Mouse (Mus musculus) thymus, adult 2 months (tissue): ENCODE measurements around the gene Ttyh2. TPM values are rescaled to one million over a fixed set of nuclear protein-coding genes. Genes with fewer than 3 reads are reported as not detected.

Experiments used
- DNase-seq: peaks from one replicate; pipeline ENCODE4 v3.0.0; 2021
- H3K27ac ChIP-seq: fragments of 200-500 bp; 2 replicates; pipeline ENCODE4 v1.5.1; 2012; ENCODE audit warnings: low read length, control low read depth; ENCODE audit not compliant: control insufficient read depth, insufficient read depth
- H3K27me3 ChIP-seq: fragments of 200-500 bp; 2 replicates; pipeline ENCODE4 v1.6.1; 2012; ENCODE audit warnings: mild to moderate bottlenecking, low read length, moderate library complexity, mixed read lengths; ENCODE audit not compliant: control insufficient read depth, insufficient read depth
- H3K36me3 ChIP-seq: fragments of 200-500 bp; 2 replicates; pipeline ENCODE4 v1.6.1; 2012; ENCODE audit warnings: mild to moderate bottlenecking, low read length, moderate library complexity; ENCODE audit not compliant: control insufficient read depth, insufficient read depth
- H3K4me1 ChIP-seq: fragments of 200-500 bp; replicated peaks from 2 replicates; pipeline ENCODE4 v1.6.1; 2012; ENCODE audit warnings: low read length; ENCODE audit not compliant: control insufficient read depth, insufficient read depth
- H3K4me3 ChIP-seq: fragments of 200-500 bp; 2 replicates; pipeline ENCODE4 v1.5.1; 2012; ENCODE audit warnings: mild to moderate bottlenecking, low read length, control low read depth, moderate library complexity; ENCODE audit not compliant: control insufficient read depth, insufficient read depth
- CTCF ChIP-seq: fragments of 200-500 bp; IDR thresholded peaks from 2 replicates; pipeline ENCODE4 v1.5.1; 2012; ENCODE audit warnings: mild to moderate bottlenecking, control low read depth, low read length, moderate library complexity, borderline replicate concordance; ENCODE audit not compliant: control insufficient read depth, poor library complexity, insufficient read depth; ENCODE audit errors: extremely low read depth
- POLR2A ChIP-seq: fragments of 200-500 bp; IDR thresholded peaks from 2 replicates; pipeline ENCODE4 v1.6.1; 2012; ENCODE audit warnings: mild to moderate bottlenecking, low read length, control low read depth, moderate library complexity; ENCODE audit not compliant: control insufficient read depth, poor library complexity, insufficient read depth; ENCODE audit errors: extremely low read depth
- WGBS: fragments of 180-500 bp; shearing (Covaris S2); methylation state at CpG from one replicate; pipeline ENCODE4 v1.1.7; 2018; 5-methylcytosine and 5-hydroxymethylcytosine counted together
- polyA plus RNA-seq: library from polyadenylated mRNA; depleted of rRNA; stranded (reverse); fragments of >200 nt; gene quantifications from 2 replicates; pipeline ENCODE4 v1.2.3, GENCODE M21; 2012

Ttyh2 gene
- polyA plus RNA-seq, 1 experiment, result 17.3 TPM

- no peak overlapping the region for H3K4me3 ChIP-seq
- peak; percentile 81 for DNase-seq
- H3K36me3 ChIP-seq, result no peaks in the 10 kb centered on the region
- no peak for TF ChIP-seq POLR2A
- TF ChIP-seq CTCF, result peak; percentile 65; the same call in 1 of the 2 replicates
- 1% methylated on average over 6 of the region's 6 CpGs for WGBS
- H3K4me1 ChIP-seq, result peaks cover 8% of the 10 kb centered on the region
- H3K27me3 ChIP-seq, result no peaks in the 10 kb centered on the region
- no peak overlapping the region for H3K27ac ChIP-seq
These were observed 38.9 kb upstream of the Ttyh2 start for GRCm38 (mm10) chr11:114636292-114636691.

GRCm38 (mm10) chr11:114636727-114637505 is 38.3 kb upstream of the Ttyh2 start:
- no peak for DNase-seq
- 72% methylated on average over 35 of the region's 35 CpGs for WGBS
- no peaks in the 10 kb centered on the region for H3K27me3 ChIP-seq
- H3K27ac ChIP-seq, result no peak overlapping the region
- no peak overlapping the region for H3K4me3 ChIP-seq
- no peaks in the 10 kb centered on the region for H3K36me3 ChIP-seq
- peaks cover 8% of the 10 kb centered on the region for H3K4me1 ChIP-seq
- TF ChIP-seq CTCF, result no peak
- TF ChIP-seq POLR2A, result no peak

- TF ChIP-seq POLR2A, result no peak
- TF ChIP-seq CTCF, result no peak
- Histone ChIP-seq H3K27me3 (no peaks in the 10 kb centered on the region), H3K4me3 (no peak overlapping the region), H3K4me1 (peaks cover 8% of the 10 kb centered on the region), H3K36me3 (no peaks in the 10 kb centered on the region), H3K27ac (no peak overlapping the region)
- no peak for DNase-seq
- 63% methylated on average over 10 of the region's 10 CpGs for WGBS
These were observed 36.5 kb upstream of the Ttyh2 start for GRCm38 (mm10) chr11:114638647-114639290.

- 19% methylated on average over 19 of the region's 19 CpGs for WGBS
- Histone ChIP-seq H3K27ac (no peak overlapping the region), H3K4me1 (peaks cover 8% of the 10 kb centered on the region), H3K4me3 (no peak overlapping the region), H3K27me3 (no peaks in the 10 kb centered on the region), H3K36me3 (no peaks in the 10 kb centered on the region)
- no peak for TF ChIP-seq CTCF
- no peak for TF ChIP-seq POLR2A
- no peak for DNase-seq
These were observed 35.5 kb upstream of the Ttyh2 start for GRCm38 (mm10) chr11:114639681-114640103.

- Histone ChIP-seq H3K27me3 (no peaks in the 10 kb centered on the region), H3K4me1 (peaks cover 8% of the 10 kb centered on the region), H3K27ac (no peak overlapping the region), H3K36me3 (no peaks in the 10 kb centered on the region), H3K4me3 (no peak overlapping the region)
- DNase-seq, result no peak
- WGBS, result 86% methylated on average over 6 of the region's 6 CpGs
- TF ChIP-seq POLR2A (no peak), CTCF (no peak)
These were observed 34.6 kb upstream of the Ttyh2 start for GRCm38 (mm10) chr11:114640658-114641057.

- no peak for DNase-seq
- no peak for TF ChIP-seq POLR2A
- no peak for TF ChIP-seq CTCF
- H3K27ac ChIP-seq, result no peak overlapping the region
- H3K27me3 ChIP-seq, result no peaks in the 10 kb centered on the region
- H3K4me3 ChIP-seq, result no peak overlapping the region
- 92% methylated on average over 8 of the region's 8 CpGs for WGBS
- H3K36me3 ChIP-seq, result no peaks in the 10 kb centered on the region
- peaks cover 8% of the 10 kb centered on the region for H3K4me1 ChIP-seq
These were observed 34.1 kb upstream of the Ttyh2 start for GRCm38 (mm10) chr11:114641136-114641535.

- no peak for DNase-seq
- 89% methylated on average over 12 of the region's 12 CpGs for WGBS
- H3K4me3 ChIP-seq, result no peak overlapping the region
- no peaks in the 10 kb centered on the region for H3K36me3 ChIP-seq
- H3K27me3 ChIP-seq, result no peaks in the 10 kb centered on the region
- TF ChIP-seq CTCF, result no peak
- TF ChIP-seq POLR2A, result no peak
- no peak overlapping the region for H3K27ac ChIP-seq
- peaks cover 8% of the 10 kb centered on the region for H3K4me1 ChIP-seq
These were observed 33.0 kb upstream of the Ttyh2 start for GRCm38 (mm10) chr11:114642184-114642583.
